Mouse (Mus musculus) intestine, embryonic 14.5 days (tissue): Measurements from ENCODE around the gene Prkag2. TPM values are rescaled to one million over a fixed set of nuclear protein-coding genes. Genes with fewer than 3 reads are reported as not detected.

ENCODE experiments used
- ATAC-seq: fragments of 200-750 bp; cut with Nextera tagmentation; replicated peaks from 2 replicates; pipeline ENCODE4 v1.8.0; 2017; ENCODE audit warnings: low read depth, moderate number of reproducible peaks, moderate TSS enrichment, moderate library complexity; ENCODE audit not compliant: low FRiP score, low TSS enrichment
- DNase-seq: peaks from one replicate; pipeline ENCODE4 v3.0.0-alpha.2; 2018; ENCODE audit warnings: low spot score
- H3K27ac ChIP-seq: fragments of 300-500 bp; sonication (generic); 2 replicates; pipeline ENCODE4 v1.5.1; 2014; ENCODE audit warnings: low read depth, mild to moderate bottlenecking, control low read depth
- H3K27me3 ChIP-seq: fragments of 300-500 bp; sonication (generic); replicated peaks from 2 replicates; pipeline ENCODE4 v1.6.1; 2014; ENCODE audit warnings: low read length, control low read depth; ENCODE audit not compliant: control insufficient read depth, insufficient read depth
- H3K36me3 ChIP-seq: fragments of 300-500 bp; sonication (generic); 2 replicates; pipeline ENCODE4 v1.6.1; 2014; ENCODE audit warnings: low read length, control low read depth; ENCODE audit not compliant: control insufficient read depth, insufficient read depth
- H3K4me1 ChIP-seq: fragments of 300-500 bp; sonication (generic); replicated peaks from 2 replicates; pipeline ENCODE4 v1.6.1; 2014; ENCODE audit warnings: low read length, control low read depth, mixed read lengths; ENCODE audit not compliant: control insufficient read depth, insufficient read depth
- H3K4me2 ChIP-seq: fragments of 300-500 bp; sonication (generic); 2 replicates; pipeline ENCODE4 v1.6.1; 2014; ENCODE audit warnings: low read length
- H3K4me3 ChIP-seq: fragments of 300-500 bp; sonication (generic); 2 replicates; pipeline ENCODE4 v1.5.1; 2014; ENCODE audit warnings: low read depth, low read length, control low read depth, mixed read lengths
- H3K9ac ChIP-seq: fragments of 300-500 bp; sonication (generic); 2 replicates; pipeline ENCODE4 v1.6.1; 2014; ENCODE audit warnings: mild to moderate bottlenecking, low read length
- H3K9me3 ChIP-seq: fragments of 300-500 bp; sonication (generic); 2 replicates; pipeline ENCODE4 v1.6.1; 2016; ENCODE audit warnings: low read length, control low read depth; ENCODE audit not compliant: control insufficient read depth
- WGBS: fragments of 180-500 bp; shearing (Covaris S2); extraction: QIAGEN DNeasy Blood & Tissue Kit; methylation state at CpG from one replicate; pipeline ENCODE4 v1.1.7; 2014; 5-methylcytosine and 5-hydroxymethylcytosine counted together
- polyA plus RNA-seq: library from polyadenylated mRNA; unstranded; fragments of >200 nt; fragmentation: Nextera tagmentation; extraction: Ambion mirVana; gene quantifications from 2 replicates; pipeline ENCODE4 v1.2.1, GENCODE M21; 2014

Prkag2 gene
- polyA plus RNA-seq, 1 experiment from 2014 or later: 52.1 TPM

DNA sequence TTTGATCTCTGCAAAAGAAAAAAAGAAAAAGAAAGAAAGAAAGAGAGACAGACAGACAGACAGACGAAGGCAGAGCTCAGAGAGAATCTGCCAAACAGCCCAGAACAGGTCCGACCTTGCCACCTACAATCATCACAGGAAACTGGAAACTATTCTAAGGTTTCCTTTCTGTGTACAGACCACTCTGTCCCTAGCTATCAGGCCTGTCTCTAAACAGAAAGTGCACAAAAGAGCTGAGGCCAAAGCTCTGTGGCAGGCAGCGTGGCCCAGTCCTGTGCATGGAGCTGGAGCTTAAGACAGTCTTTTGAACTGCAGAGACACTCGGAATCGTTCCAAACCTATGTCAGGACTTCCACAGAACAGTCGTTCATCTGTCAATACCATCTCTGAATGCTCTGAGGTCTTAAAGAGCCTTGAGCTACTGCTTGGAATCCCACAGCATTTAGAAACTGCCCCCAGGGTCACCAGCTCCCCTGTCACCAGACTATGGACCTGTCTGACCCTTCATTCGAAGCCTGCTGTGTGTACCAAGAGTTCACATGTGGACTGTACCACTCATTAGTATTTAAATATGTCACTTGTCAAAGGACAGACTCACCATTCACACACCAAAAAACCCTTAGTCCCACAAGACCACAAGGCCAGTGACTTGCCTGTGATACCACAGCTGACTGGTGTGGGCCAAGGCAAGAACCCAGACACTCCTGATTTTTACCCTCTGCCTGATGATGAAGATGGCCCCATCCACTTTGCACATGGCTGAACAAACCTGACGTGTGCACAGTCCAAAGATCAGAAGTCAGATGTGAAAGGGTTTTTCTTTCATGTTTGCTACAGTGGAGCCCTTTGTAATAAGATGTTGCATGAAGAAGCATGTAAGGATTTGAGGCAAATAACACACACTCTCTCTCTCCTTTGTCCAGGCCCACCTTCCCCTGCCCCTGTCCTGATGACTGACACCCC is 35.9 kb downstream of the Prkag2 start:
- H3K4me1 ChIP-seq: peaks cover 17% of the 10 kb centered on the region
- no peak for DNase-seq
- H3K4me2 ChIP-seq: no peak overlapping the region
- H3K27ac ChIP-seq: no peak overlapping the region
- ATAC-seq: no peak
- H3K36me3 ChIP-seq: no peaks in the 10 kb centered on the region
- WGBS: 71% methylated on average over 8 of the region's 8 CpGs
- H3K27me3 ChIP-seq: no peaks in the 10 kb centered on the region
- no peaks in the 10 kb centered on the region for H3K9me3 ChIP-seq
- no peak overlapping the region for H3K4me3 ChIP-seq
- no peak overlapping the region for H3K9ac ChIP-seq

DNA sequence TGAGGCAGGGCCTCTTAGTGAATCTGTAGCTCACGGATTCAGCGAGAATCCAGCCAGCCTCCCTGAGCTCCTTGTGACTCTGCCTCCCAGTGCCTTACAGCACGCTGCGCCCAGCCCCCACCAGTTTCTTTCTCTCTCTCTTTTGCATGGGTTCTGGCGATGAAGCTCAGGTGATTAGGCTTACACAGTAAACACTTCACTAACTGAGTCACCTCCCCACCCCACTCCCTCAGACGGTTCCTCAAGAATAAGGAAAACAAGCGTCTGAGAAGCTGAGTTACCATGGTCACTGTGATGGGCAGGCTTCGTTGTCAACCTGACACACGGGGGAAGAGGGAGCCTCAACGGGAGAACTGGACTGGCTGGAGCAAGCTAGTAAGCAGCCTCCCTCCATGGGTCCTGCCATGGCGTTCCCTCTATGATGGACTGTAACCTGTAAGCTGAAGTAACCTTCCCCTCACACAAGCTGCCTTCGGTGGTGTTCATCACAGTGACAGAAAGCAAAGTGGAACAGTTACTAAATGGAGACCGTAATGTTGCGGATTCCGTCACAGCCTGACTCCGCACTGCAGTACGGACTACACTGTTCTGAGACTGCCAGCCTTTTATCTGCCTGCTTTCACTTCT is 37.8 kb downstream of the Prkag2 start:
- ATAC-seq (peak; percentile 40; the same call in 1 of the 2 replicates), DNase-seq (no peak)
- Histone ChIP-seq H3K4me3 (no peak overlapping the region), H3K36me3 (no peaks in the 10 kb centered on the region), H3K4me1 (peaks cover 15% of the 10 kb centered on the region), H3K27ac (no peak overlapping the region), H3K9me3 (no peaks in the 10 kb centered on the region), H3K4me2 (no peak overlapping the region), H3K9ac (no peak overlapping the region), H3K27me3 (no peaks in the 10 kb centered on the region)
- 40% methylated on average over 17 of the region's 17 CpGs for WGBS

- WGBS: 26% methylated on average over 21 of the region's 21 CpGs
- no peak for ATAC-seq
- H3K9me3 ChIP-seq: no peaks in the 10 kb centered on the region
These were observed 41.3 kb downstream of the Prkag2 start for GRCm38 (mm10) chr5:25058853-25059741.

GRCm38 (mm10) chr5:25058417-25058816 is 42.0 kb downstream of the Prkag2 start:
- DNase-seq: no peak
- H3K4me1 ChIP-seq: peaks cover 11% of the 10 kb centered on the region
- no peak overlapping the region for H3K9ac ChIP-seq
- H3K27me3 ChIP-seq: no peaks in the 10 kb centered on the region
- H3K4me3 ChIP-seq: no peak overlapping the region
- ATAC-seq: peak; percentile 44; the same call in 1 of the 2 replicates
- 32% methylated on average over 7 of the region's 7 CpGs for WGBS
- H3K9me3 ChIP-seq: no peaks in the 10 kb centered on the region
- no peaks in the 10 kb centered on the region for H3K36me3 ChIP-seq
- no peak overlapping the region for H3K27ac ChIP-seq
- no peak overlapping the region for H3K4me2 ChIP-seq

More at GRCm38 (mm10) chr5:25058853-25059741, 41.3 kb downstream of the Prkag2 start:
- Histone ChIP-seq H3K36me3 (no peaks in the 10 kb centered on the region), H3K9ac (no peak overlapping the region), H3K27me3 (no peaks in the 10 kb centered on the region), H3K4me1 (peaks cover 10% of the 10 kb centered on the region), H3K27ac (no peak overlapping the region), H3K4me2 (no peak overlapping the region; the same call in 1 of the 2 replicates), H3K4me3 (no peak overlapping the region)
- no peak for DNase-seq

GRCm38 (mm10) chr5:25055288-25055687 is 45.2 kb downstream of the Prkag2 start:
- no peak for DNase-seq
- Histone ChIP-seq H3K27me3 (no peaks in the 10 kb centered on the region), H3K36me3 (no peaks in the 10 kb centered on the region), H3K9ac (no peak overlapping the region), H3K9me3 (no peaks in the 10 kb centered on the region), H3K4me3 (no peak overlapping the region), H3K4me2 (no peak overlapping the region), H3K27ac (no peak overlapping the region), H3K4me1 (peaks cover 11% of the 10 kb centered on the region)
- no peak for ATAC-seq
- WGBS: 53% methylated on average over 4 of the region's 4 CpGs

- H3K36me3 ChIP-seq: no peaks in the 10 kb centered on the region
- H3K4me1 ChIP-seq: peaks cover 8% of the 10 kb centered on the region
- H3K9me3 ChIP-seq: no peaks in the 10 kb centered on the region
- DNase-seq (no peak), ATAC-seq (no peak)
- no peak overlapping the region for H3K4me2 ChIP-seq
- no peak overlapping the region for H3K27ac ChIP-seq
- 59% methylated on average over 7 of the region's 7 CpGs for WGBS
- H3K9ac ChIP-seq: no peak overlapping the region
- no peaks in the 10 kb centered on the region for H3K27me3 ChIP-seq
- H3K4me3 ChIP-seq: no peak overlapping the region
These were observed 46.3 kb downstream of the Prkag2 start for GRCm38 (mm10) chr5:25053971-25054658.

DNA sequence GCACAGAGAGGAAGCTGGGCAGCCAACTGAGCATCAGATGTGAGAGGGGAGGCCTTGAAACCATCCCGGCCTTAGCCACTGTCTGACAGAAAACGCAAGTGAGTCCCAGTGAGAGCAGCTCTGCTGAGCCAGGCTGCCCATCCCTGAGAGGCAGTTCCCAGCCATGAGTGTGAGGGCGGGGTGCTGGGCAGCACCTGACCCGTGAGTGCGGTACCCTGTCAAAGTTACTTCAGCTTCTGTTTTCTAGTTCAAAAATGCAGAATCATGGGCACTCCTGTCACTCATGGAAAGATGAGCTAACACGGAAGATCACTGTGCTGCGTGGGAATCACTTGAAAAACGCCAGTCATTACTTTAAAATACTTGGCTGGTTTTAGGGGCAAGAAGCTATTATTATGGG is 49.6 kb downstream of the Prkag2 start:
- Histone ChIP-seq H3K9me3 (no peaks in the 10 kb centered on the region), H3K4me3 (no peak overlapping the region), H3K4me1 (peaks cover 9% of the 10 kb centered on the region; the same call in 1 of the 2 replicates), H3K27ac (no peak overlapping the region), H3K4me2 (no peak overlapping the region), H3K27me3 (no peaks in the 10 kb centered on the region), H3K36me3 (no peaks in the 10 kb centered on the region), H3K9ac (no peak overlapping the region)
- ATAC-seq (no peak), DNase-seq (no peak)
- WGBS: 70% methylated on average over 8 of the region's 8 CpGs

DNA sequence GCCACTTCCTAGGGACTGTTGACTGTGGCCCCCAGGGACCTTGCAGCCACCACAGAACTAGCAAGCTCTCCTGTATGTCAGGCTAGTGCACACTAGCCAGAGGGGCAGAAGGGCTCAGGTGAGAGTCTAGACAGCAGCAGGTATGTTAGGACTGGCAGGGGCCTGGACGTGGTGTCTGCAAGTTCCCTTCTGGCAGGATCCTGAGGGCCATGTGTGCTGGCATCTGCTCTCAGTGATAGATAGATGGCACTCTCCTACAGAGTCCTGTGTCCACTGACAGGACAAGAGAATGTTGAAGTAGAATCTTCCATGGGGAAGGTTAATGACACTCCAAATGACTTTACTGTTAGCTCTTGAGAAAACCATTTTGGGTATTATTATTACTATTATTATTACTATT is 52.8 kb downstream of the Prkag2 start:
- WGBS: 70% methylated on average over 1 of the region's 1 CpGs
- Histone ChIP-seq H3K4me1 (peaks cover 6% of the 10 kb centered on the region; the same call in 1 of the 2 replicates), H3K9me3 (no peaks in the 10 kb centered on the region), H3K4me2 (no peak overlapping the region), H3K9ac (no peak overlapping the region), H3K4me3 (no peak overlapping the region), H3K36me3 (no peaks in the 10 kb centered on the region), H3K27me3 (no peaks in the 10 kb centered on the region), H3K27ac (no peak overlapping the region)
- ATAC-seq (no peak), DNase-seq (no peak)
